Mouse (Mus musculus) c-Kit-negative CD71-positive TER-119-positive erythroid progenitor cells, embryonic 14.5 days (primary cell): Measurements from ENCODE around the gene Rho.

Source experiments
- DNase-seq: peaks from one replicate; pipeline ENCODE4 v3.0.0-alpha.2; 2013; ENCODE audit warnings: low read depth, low spot score

The Rho gene

DNA sequence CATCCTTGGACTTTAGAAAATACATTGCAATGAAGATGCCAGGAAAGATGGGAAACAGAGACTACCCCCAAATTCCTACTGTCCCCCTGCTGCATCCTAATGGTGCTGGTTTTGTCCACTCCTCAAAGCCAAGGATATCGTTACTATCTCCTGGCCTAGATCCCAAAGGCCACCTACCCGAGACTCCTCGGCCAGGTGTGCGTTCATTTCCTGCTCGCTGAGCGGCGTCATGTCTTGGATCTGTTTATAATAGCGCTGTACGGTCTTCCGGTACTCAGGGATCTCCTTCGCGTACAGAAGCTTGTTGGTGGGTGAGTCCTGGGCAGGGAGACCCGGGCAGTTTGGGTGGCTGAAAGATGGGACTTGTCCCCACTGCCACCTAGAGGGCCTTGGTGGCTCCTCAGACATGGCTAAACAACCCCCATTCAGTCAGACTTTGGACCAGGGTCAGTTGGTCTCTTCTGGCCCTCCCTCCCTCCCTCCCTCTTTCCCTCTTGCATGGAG is 24.9 kb downstream of the Rho start:
- DNase-seq = no peak

DNA sequence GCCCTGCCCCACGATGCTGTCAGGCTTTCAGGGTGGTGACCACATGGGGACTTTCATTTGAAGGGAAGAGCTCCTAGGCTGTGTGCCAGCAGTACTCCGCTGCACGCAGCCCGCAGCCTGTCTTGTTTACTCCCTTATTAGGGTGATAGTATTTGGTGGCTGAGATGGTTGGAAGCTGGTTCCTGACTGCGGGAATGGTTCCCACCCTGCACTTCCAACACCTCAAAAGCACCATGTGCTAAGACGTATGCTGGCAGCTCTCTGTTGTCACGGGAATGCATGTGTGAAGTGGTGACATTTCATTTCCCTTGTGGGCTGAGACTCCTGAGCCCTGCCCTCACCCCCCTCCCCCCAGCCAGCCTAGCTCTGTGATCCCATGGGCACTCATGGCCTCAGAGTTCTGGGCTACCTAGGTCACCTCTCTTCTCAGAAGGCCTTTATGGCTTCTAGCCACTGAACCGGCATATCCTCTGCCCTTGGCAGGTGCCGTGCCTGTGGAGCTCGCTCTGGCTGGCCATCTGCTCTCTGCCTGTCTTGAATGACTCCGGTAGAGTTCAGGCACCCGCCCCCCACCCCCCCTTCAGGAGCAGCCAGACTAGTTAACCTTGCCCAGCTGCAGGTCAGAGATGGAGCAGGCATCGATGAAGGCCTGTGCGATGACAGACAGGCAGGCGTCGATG is 25.5 kb downstream of the Rho start:
- DNase-seq = no peak

DNA sequence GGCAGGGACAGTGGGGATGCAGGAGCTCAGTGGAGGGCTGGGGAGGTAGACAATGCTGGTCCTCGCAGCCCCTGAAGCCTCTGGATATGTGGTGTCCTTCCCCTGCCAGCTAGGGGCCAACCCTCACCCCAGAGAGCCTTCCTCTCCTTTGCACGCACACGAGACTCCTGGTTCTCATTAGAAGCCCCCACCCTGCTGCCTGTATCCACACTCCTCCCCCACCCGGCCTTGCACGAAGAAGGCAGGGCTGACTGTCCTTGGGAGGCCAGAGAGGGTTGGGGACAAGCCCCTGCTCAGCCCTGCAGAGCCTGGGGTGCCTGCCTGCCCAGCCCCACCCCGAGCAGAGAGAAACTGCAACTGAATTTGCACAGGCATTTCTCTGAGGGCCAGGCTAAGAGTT is 26.1 kb downstream of the Rho start:
- DNase-seq = no peak

DNA sequence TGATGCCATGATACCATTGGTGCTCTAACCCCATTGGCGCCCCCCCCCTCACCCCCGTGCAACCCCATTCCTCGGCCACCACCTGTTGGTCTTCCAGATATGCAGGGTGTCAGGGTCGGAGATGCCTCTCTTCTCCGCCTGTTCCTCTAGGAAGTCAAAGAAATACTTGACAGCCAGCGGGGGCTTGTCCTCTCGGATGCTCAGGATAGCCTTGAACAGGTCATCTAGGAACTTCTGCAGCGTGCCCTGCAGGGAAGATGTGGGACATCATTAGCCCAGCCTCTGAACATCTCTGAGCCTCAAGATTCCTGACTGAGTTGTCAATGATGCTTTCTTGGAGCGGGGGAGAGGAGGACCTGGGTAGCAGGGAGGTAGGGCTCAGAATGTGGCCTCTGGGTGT is 26.9 kb downstream of the Rho start:
- no peak for DNase-seq

DNA sequence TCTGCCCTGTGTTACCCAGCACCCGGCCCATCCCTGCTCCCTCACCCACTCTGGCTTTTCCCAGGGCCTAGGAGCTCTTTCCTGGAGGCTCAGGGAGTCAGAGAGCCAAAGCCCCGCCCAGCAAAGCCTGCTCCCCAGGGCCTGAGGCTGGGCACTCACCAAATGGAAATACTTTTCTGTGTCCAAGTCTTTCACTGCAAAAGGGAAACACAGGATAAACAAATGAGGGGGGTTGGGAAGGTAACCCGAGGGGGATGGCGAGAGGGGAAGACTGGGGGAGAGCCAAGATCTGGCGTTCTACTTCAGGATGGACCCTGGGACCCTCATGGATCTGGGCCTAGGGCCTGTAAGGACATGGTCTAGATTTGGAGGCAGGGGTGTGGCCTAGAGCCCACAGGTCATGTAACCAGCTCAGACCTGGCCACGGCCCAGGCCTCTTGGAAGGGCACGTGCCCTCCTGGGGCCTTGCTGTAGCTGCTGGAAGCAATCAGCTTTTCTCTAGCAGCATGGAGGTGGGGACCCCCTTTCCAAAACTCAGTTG is 27.7 kb downstream of the Rho start:
- no peak for DNase-seq

DNA sequence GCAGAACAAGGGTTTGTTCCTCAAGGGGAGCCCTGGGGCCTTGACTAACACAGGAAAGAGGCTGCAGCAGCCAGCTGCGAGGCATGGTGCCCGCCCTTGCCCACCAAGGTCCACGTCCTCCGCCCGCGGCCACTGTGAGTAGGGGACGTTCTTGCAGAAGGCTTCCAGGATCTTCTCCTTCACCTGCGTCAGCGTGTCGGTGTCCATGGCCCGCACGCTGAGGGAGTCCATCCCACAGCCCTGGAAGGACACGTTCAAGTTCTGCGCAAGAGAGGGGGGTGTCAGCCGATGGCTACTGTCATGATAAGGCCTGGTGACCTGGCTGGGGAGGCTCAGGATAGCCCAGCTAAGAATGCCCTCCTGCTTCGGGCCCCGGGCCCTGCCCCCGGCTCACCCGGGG is 28.8 kb downstream of the Rho start:
- no peak for DNase-seq

DNA sequence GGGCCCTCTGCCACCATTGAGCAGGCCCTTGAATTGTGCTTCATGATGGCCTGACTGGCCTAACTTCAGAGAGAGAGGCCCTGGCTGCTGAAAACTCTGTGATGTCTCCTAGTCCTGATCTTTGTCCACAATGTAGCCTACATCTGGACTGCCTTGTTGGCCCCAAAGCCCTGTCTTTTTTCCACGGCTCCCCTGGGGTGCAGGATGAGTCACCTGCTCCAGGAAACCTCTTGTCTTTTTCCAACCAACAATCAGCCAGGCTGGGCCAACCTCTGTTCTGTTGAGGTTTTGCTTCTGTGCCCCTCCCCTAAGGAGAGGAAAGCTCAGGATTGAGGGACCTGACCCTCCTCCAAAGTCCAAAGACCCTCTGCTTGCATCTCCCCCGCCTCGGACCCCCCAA is 30.2 kb downstream of the Rho start:
- DNase-seq = no peak

DNA sequence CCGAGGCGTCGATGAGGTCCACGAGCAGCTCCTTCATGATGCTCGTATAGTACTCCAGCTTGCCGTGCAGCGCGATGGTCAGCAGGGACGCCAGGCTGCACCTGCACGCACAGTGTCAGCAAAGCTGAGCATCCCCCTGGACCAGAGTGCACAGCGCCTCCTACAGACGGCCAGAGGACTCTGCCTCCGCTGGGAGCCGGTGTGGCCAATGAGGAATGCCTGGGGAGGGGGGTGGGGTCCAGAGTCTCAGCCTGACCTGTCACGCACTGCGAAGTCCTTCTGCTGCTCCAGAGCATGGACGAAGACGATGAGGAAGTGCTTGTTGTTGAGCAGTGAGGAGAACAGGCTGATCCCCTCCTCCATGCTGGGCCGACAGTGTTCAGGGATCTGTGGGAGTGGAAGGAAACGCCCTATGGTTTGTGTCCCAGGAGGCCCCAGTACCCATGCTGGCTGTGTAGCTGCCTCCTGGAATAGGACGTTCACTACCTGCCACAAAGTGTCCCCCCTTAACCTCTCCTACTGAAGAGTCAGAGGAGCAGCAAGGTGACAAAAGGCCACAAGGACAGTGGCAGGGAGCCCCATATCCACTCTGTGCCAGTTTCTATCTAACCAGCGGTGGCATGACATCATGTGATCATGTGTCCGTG is 31.0 kb downstream of the Rho start:
- no peak for DNase-seq

DNA sequence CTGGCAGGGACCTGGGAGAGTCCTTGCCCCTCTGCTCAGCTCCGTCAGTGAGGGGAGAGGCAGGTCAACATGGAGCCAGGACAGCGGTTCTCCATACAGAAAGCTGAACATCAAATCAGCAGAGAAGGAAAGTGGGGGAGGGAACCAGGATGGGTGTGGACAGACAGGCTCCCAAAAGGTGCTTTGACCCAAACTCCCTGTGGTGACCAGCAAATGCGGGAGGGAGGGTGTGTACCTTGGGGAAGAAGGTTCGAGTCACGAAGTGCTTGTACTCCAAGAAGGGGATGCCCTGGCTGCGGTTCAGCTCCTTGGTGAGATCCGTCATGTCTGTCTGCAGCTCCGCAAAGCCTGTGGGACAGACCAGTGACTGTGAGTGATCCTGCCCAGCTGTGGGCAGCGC is 32.1 kb downstream of the Rho start:
- DNase-seq = no peak

DNA sequence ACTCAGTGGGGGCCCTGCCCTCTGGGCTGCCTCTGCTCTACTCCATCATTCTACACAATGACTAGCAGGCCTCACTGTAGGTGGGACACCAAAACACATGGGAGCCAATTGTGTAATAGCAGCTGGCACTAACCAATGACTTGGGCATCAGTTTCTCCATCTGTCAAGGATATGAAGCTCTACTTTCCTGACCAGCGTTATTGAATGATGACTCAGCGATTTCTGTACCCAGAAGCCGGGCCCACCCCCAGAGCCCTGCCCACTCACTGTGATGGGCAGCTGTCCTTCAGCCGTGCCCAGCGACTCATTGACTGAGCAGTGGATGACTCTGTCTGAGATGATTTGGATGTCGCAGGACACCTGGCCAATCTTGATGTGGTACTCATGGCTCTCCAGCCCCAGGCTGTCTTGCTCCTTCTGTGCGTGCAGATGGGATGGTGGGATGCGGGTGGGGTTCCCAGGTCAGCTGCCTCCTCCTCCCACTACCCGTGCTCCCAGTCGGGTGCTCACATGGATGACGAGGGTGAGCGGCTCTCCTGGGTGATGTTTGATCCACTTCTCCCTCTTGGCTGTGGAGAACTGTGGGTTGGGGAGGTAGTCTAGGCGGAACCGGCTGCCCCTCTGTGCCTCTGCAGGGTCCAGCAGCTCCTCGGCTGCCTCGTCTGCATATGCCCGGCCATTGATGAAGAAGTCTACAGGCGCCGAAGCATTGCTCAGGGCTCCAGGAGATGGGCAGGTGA is 34.8 kb downstream of the Rho start:
- DNase-seq = no peak

DNA sequence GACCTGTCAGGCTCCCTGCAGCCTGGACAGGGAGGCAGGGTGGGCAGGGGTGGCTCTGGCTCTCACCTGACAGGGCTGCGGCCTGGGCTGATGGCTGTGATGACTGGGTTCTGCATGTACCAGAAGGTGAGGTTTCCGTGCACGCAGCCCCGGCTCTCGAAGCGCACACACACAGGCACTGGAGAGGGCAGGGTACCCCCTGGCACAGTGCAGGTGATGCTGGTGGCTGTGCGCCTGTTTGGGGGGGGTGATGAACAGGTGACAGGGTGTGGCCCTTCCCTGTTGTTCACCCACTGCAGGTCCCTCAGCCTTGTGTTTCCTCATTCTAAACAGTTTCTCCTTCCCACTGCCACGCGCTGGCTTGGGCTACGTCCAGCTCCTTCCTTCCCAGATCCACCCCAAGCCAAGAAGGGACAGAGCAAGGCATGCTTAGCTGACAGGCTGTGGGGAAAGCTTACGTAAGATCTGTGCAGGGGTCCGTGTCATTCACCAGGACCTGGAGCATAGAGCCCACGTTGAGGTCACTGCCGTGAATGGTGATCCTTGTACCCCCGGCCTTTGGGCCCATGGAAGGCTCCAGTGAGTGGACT is 35.8 kb downstream of the Rho start:
- no peak for DNase-seq

DNA sequence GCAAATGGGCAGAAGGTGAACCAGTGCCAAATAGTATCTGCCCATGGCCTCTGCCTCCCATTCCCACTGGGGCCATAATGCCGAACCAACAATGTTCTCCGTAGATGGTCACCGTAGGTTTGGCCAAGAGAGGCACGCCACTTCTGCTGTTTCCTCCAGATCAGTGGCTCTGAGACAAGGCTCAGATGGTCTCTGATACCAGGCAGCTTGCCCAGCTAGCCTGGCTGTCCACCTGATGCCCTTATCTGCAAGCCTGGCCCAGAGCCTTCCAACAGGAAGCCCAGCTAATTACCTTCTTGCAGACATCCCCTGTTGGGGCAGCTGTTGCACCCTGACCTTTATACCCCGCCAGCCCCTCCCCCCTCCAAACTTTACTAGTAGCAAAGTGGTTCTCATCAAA is 36.5 kb downstream of the Rho start:
- no peak for DNase-seq

DNA sequence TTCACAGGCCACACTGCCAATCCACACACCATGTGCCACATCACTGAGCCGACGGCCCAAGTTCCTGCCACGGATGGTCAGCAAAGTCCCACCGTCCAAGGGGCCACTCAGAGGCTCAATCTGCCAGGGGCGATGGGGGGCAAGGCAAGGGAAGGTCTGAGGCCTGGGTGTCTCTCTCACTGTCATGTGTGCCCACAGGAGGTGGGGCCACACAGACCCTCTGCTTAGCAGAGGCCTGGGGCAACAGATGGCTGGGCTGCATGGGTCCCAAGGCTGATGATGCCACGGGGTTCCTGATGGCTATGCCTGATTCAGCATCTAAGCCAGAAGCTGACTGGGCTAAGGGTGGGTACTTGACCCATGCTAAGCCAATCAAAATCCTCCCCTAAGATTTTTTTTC is 37.2 kb downstream of the Rho start:
- DNase-seq = no peak

DNA sequence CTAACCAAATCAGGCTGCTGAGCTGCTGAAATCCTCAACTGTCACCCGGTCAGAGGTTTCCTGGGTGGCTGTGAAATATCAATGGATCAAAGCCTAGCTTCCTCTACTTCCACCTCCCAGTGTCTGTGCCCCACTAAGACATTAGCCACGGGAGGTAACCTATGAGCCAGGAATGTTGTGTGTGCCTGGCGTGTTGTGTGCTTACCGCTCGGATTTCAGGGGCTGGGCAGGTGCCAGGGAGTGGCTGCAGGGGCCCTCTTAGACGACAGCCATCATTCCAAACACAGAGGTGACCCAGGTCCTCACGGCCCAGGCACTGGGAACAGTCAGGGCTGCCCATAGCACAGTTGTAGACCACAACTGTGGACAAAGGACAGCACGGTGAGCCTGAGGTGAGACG is 37.6 kb downstream of the Rho start:
- no peak for DNase-seq

DNA sequence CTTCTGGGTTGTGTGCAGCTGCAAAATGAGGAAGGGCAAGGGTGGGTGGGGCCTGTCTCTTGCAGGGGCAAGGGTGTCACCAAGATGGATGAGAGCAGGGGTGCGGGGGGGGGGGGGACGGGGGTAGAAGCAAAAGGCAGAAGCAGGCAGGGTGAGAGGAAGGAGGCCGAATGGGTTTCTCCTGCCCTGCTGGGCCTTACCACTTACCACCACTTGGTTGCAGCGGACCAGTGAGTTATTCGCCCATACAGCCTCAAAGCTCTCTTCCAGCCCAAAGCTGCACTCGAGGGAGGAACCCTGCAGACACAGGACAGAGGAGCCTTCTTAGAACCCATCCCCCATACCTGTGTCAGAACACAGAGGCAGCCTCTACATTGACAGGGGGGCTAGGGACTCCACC is 38.4 kb downstream of the Rho start:
- no peak for DNase-seq

DNA sequence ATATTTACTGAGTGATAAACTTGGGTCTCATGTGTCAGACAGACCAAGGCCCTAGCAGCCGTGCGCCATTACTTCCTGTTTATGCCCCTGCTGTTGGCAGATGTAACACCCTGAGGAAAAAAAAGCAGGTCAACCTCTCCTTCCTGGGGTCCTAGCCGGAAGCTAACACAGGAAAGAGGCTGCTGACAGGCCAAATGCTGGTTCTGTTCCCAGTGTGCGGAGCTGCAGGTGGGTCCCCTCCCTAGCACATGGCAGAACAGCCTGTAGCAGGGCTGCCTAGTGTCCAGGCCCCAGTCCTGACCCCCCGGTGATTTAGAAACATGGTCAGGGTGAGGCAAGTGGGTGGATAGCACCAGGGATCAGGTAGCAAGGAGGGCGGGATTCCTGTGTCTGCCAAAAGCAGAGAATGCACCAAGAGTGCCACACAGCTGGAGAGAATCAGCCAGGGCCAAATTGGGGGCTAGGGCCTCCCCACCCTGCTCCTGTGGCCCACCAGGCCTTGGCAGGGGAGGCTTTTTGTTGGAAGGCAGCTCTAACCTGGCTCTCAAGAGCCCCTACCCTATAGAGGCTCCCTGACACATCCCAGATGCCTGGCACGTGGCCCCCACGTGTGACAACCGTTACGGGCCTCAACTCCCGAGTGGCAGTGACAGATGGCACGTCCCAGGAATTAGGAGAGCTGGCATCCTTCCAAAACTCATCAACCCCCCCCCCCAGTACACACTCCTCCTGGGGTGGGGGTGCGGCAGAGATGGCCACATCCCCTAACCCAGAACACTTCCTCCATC is 39.9 kb downstream of the Rho start:
- DNase-seq = no peak

DNA sequence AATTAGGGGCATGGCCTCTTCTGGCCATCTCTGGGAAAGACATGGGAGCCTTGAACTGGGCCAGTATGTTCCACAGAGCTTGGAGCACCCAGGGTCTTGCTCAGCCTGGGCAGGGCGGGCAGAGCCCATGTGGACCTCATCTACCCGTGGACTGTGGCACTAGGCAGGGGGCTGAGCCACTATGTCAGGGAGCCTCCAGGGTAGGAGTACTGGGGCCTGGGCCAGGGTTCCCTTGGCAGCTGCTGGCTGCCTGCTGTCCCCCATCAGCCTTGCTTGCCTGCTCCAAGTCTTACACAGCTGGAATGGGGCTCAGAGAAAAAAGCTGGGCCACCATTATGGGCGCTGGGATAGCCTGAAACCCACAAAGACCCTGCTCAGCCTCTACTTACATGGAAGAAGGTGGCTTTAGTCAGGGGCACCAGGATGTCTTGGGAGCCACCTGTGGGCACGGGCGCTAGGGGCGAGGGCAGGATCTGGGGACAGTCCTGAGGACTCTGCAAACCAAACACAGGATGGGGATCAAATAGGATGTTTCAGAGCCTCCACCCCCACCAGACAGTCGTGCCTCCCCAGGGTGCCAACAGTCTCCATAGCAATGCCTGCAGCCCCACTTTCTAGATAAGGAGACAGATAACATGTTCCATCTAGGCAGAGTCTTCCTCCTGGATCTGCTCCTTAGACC is 40.7 kb downstream of the Rho start:
- no peak for DNase-seq

DNA sequence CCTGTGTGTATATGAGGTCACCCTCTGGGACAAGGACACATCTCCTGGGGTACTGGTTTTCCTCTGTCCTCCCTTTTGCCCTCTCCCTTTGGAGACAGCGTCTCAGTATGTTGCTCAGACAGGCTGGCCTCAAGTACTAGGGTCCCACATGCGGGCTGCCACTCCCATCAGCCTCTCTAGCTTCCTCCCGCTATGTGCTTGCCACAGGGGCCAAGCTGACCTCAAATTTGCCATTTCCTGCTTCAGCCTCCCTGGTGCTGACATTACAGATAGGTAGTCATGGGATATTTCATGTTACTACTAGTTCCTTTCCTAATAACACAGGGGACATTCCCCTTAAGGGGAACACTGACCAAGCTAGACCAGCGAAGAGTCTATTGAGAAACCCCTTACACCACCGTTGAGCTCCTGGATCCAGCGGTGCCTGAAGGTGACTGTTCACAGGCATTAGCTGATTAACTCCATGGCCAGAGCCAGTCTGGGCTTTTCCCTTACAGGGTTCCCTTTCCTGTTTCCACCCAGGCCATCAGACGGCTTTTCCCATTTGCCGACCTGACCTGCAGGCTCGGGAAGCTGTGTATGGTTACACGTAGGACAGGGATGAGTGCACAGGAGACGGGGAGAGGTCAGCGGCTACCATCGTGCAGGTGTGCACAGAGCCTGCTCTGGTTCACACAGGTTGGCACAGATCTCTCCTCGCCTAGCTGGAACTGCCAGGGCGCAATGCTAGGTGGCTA is 41.8 kb downstream of the Rho start:
- no peak for DNase-seq

DNA sequence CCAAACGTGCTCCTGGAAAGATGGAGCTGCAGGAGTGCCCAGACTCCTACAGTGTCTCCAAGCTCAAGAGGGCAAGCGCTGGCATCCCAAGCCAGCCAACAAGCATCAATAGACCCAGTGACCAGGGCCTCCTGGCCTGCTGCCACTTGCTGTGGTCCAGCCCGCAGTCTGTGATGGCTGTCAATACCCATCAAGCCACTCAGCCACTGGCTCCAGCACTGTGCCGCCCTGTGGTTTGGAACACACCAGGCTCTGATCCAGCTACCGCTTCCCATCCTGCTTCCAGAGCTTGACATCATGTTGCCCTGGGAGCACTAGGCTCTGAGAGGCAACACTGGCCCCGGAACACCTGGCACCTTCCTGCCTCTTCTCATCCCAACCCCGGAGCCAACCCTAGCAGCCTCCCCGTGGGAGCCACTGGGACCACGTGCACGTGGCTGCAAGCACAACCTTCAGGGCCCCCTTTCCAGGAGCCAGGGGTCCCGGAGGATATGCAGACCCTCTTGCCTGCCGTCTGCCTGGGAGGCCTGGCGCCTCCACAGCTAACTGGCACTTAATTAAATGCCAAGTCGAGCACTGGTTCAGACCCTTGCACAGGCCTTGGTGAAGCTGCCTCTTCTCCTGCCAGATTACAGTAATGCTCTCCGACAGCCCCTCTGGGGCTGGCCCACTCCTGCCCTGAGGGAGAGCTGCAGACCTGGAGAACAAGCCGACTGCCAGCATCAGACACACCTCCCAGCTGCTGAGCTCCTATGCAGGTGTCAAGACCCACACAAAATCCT is 42.5 kb downstream of the Rho start:
- no peak for DNase-seq
